Mouse (Mus musculus): ENCODE measurements around the gene Cbln1. TPM values are rescaled to one million over a fixed set of nuclear protein-coding genes. Genes with fewer than 3 reads are reported as not detected.

Cbln1 gene
- polyA plus RNA-seq, 1 experiment: 0.91 TPM

- Histone ChIP-seq H3K4me3 (ENCODE audit: insufficient read depth, low read length) (no peak overlapping the region), H3K4me1 (ENCODE audit: control insufficient read depth, insufficient read depth, low read length) (peaks cover 2% of the 10 kb centered on the region; the same call in 1 of the 2 replicates), H3K27ac (ENCODE audit: insufficient read depth, low read length) (no peak overlapping the region)
- TF ChIP-seq POLR2A (IDR thresholded peaks at IDR 0.05; ENCODE audit: low read depth, low read length): no peak
- no peak for TF ChIP-seq CTCF (IDR thresholded peaks at IDR 0.05; ENCODE audit: borderline replicate concordance, insufficient read depth, low read length)
Observed at GRCm38 (mm10) chr8:87470834-87471602, 1.4 kb downstream of the Cbln1 start.

DNA sequence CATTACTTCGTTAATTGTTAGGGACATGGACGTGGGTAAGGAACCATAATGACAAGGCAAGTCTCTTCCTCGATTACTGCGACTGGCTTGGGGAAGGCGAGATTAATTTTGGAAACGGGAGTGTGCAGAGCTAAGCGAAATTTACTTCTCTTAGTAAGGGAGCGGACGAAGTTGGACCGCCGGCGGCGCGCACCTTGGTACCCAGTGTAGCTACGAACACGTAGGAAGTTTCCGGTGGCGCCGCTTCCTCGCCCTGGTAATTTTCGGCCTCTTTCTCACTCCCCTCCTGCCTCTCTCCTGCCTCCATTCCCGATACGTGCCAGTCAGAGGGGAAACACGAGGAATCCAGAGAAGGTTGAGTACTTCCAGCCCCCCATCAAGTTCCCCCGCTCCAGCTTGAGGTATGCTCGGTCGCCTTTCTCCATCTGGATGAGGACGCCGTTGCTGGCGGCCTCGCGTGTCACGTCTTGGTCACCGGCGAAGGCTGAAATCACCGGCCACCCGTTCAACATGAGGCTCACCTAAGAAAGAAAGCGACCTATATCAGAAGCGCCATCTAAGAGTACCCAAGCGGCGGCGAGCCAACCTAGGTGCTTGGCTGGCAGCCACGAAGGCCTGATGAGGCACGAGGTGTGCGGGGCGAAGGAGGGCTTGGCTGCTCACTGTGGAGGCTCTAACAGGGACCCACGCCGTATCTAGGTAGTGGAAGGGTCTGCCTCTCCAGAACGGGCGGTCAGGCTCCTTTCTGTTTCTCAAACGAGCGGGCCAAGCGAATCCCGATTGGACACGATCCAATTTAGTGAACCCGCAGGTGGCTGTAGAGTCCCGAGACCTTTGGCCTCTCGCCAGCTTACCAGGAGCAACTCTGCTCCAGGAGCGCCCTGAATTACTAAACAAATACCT, 2.2 kb downstream of the Cbln1 start:
- Histone ChIP-seq H3K4me3 (ENCODE audit: insufficient read depth, low read length) (no peak overlapping the region), H3K27ac (ENCODE audit: insufficient read depth, low read length) (no peak overlapping the region), H3K4me1 (ENCODE audit: control insufficient read depth, insufficient read depth, low read length) (peaks cover 2% of the 10 kb centered on the region; the same call in 1 of the 2 replicates)
- TF ChIP-seq POLR2A (IDR thresholded peaks at IDR 0.05; ENCODE audit: low read depth, low read length): no peak
- TF ChIP-seq CTCF (IDR thresholded peaks at IDR 0.05; ENCODE audit: borderline replicate concordance, insufficient read depth, low read length): no peak

- no peak overlapping the region for H3K4me3 ChIP-seq (ENCODE audit: insufficient read depth, low read length)
- TF ChIP-seq CTCF (IDR thresholded peaks at IDR 0.05; ENCODE audit: borderline replicate concordance, insufficient read depth, low read length) (no peak), POLR2A (IDR thresholded peaks at IDR 0.05; ENCODE audit: low read depth, low read length) (no peak)
- peaks cover 2% of the 10 kb centered on the region; the same call in 1 of the 2 replicates for H3K4me1 ChIP-seq (ENCODE audit: control insufficient read depth, insufficient read depth, low read length)
- no peak overlapping the region for H3K27ac ChIP-seq (ENCODE audit: insufficient read depth, low read length)
Observed at GRCm38 (mm10) chr8:87468958-87469815, 3.2 kb downstream of the Cbln1 start.

DNA sequence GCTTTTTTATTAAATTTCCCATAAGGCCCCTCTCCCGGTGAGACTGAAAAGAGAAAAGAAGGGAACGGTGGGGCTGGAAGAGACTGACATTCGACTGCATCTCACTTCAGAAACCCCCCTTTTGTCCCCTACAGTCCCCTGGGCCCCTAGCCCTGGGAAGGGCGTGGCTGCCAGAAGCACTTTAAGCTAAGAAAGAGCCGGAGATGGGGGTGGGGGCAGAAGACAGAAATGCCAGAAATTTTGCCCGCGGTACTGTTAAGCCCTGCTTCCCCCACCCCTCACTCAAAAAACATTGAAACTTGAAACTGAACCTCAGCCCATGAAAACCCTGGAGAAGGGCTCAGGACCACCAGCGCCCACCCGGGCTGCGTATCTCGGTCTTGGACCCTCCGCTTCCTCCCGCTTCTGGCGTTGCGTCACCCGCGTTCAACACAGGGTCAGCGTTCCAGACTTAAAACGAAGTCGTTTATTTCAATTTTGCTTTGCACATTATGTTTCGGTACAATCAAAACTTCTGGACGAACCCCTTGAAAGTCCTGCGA, 3.9 kb downstream of the Cbln1 start:
- peaks cover 2% of the 10 kb centered on the region; the same call in 1 of the 2 replicates for H3K4me1 ChIP-seq (ENCODE audit: control insufficient read depth, insufficient read depth, low read length)
- TF ChIP-seq CTCF (IDR thresholded peaks at IDR 0.05; ENCODE audit: borderline replicate concordance, insufficient read depth, low read length) (no peak), POLR2A (IDR thresholded peaks at IDR 0.05; ENCODE audit: low read depth, low read length) (no peak)
- H3K27ac ChIP-seq (ENCODE audit: insufficient read depth, low read length): no peak overlapping the region
- H3K4me3 ChIP-seq (ENCODE audit: insufficient read depth, low read length): no peak overlapping the region

DNA sequence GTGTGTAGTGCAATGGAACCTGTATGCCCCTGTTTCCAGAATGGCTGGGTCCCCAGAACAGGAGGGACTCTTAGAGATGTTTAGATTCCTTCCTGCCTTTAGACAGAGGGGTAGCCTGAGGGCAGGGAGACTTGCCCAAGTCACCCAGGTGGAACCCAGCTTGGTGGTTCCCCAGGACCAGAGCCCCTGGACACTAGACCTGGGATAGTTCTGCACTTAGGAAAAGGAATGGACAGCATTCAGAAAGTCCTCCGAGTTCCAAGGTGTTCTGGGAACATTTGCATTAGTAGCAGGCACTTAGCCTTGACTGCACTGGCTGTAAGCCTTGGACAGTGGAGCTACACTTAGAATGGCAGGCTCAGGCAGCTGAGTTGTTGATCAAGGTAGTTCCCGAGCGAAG, 4.5 kb downstream of the Cbln1 start:
- H3K4me1 ChIP-seq (ENCODE audit: control insufficient read depth, insufficient read depth, low read length): peaks cover 2% of the 10 kb centered on the region; the same call in 1 of the 2 replicates

GRCm38 (mm10) chr8:87466936-87467602, 5.3 kb downstream of the Cbln1 start:
- peaks cover 2% of the 10 kb centered on the region; the same call in 1 of the 2 replicates for H3K4me1 ChIP-seq (ENCODE audit: control insufficient read depth, insufficient read depth, low read length)
- no peak for TF ChIP-seq CTCF (IDR thresholded peaks at IDR 0.05; ENCODE audit: borderline replicate concordance, insufficient read depth, low read length)
- TF ChIP-seq POLR2A (IDR thresholded peaks at IDR 0.05; ENCODE audit: low read depth, low read length): no peak
- H3K4me3 ChIP-seq (ENCODE audit: insufficient read depth, low read length): no peak overlapping the region
- H3K27ac ChIP-seq (ENCODE audit: insufficient read depth, low read length): no peak overlapping the region

More for the DNA sequence above, 4.5 kb downstream of the Cbln1 start:
- TF ChIP-seq POLR2A (IDR thresholded peaks at IDR 0.05; ENCODE audit: low read depth, low read length) (no peak), CTCF (IDR thresholded peaks at IDR 0.05; ENCODE audit: borderline replicate concordance, insufficient read depth, low read length) (no peak)
- no peak overlapping the region for H3K4me3 ChIP-seq (ENCODE audit: insufficient read depth, low read length)
- no peak overlapping the region for H3K27ac ChIP-seq (ENCODE audit: insufficient read depth, low read length)

DNA sequence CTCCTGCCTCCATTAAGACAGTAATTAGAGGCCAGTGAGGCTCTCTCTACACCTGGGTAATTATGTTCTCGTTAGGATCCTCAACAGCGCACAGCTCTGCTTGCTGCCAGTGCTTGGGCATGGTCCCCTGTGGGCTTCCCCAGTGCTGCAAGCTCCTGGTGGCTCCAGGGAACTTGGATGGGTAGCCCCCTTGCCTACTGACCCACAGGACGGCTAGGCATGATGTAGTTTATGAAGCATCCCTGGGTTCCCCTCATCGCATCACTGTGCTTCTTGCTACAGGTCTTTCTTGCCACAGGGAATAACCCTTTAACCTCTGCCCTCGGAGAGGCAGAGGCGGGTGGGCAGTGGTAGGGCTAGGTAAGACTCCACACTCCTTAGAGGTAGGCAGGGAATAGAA, 6.1 kb downstream of the Cbln1 start:
- H3K4me3 ChIP-seq (ENCODE audit: insufficient read depth, low read length): no peak overlapping the region
- peaks cover 2% of the 10 kb centered on the region; the same call in 1 of the 2 replicates for H3K4me1 ChIP-seq (ENCODE audit: control insufficient read depth, insufficient read depth, low read length)
- TF ChIP-seq CTCF (IDR thresholded peaks at IDR 0.05; ENCODE audit: borderline replicate concordance, insufficient read depth, low read length) (no peak), POLR2A (IDR thresholded peaks at IDR 0.05; ENCODE audit: low read depth, low read length) (no peak)
- H3K27ac ChIP-seq (ENCODE audit: insufficient read depth, low read length): no peak overlapping the region

DNA sequence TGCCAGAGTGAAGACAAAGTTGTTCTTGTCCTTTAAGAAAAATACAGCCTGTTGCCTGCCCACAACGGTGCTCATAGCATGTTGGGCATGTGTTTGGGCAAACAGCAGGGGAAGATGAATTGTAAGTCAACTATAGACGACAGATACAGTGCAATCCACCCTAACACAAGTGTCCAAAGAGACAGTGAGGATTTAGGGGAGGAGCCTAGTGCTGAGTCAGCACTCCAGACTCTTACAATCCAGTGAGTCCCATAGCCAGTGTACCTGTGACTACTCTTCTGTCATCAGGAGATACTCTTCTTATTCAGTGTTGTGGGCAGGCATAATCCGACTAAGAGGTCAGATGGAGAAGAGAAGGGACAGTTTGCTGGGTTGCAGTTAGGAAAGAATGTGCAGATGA, 8.0 kb downstream of the Cbln1 start:
- no peak for TF ChIP-seq CTCF (IDR thresholded peaks at IDR 0.05; ENCODE audit: borderline replicate concordance, insufficient read depth, low read length)
- TF ChIP-seq POLR2A (IDR thresholded peaks at IDR 0.05; ENCODE audit: low read depth, low read length): no peak
- Histone ChIP-seq H3K4me1 (ENCODE audit: control insufficient read depth, insufficient read depth, low read length) (no peaks in the 10 kb centered on the region; the same call in 1 of the 2 replicates), H3K27ac (ENCODE audit: insufficient read depth, low read length) (no peak overlapping the region), H3K4me3 (ENCODE audit: insufficient read depth, low read length) (no peak overlapping the region)

Data from embryonic fibroblast, embryonic 13.5 days (primary cell).